Mouse (Mus musculus): ENCODE measurements around the gene Zfp704. TPM values are rescaled to one million over a fixed set of nuclear protein-coding genes. Genes with fewer than 3 reads are reported as not detected.
A peak's percentile ranks its signal among the peaks of the same experiment; 100 is the strongest.

Zfp704 gene
- polyA plus RNA-seq, 1 experiment from 2014 or later, result 9.5 TPM

- Histone ChIP-seq H3K4me1 (ENCODE audit: control insufficient read depth, insufficient read depth, low read length) (0 out of 2 replicates have a peak, but pooled peaks cover 13% of the 10 kb centered on the region), H3K9ac (ENCODE audit: low read length) (no peak overlapping the region), H3K4me3 (replicated peaks; ENCODE audit: low read length) (no peak overlapping the region), H3K36me3 (ENCODE audit: control insufficient read depth, insufficient read depth, low read length) (no peaks in the 10 kb centered on the region), H3K27ac (ENCODE audit: low read length) (no peak overlapping the region), H3K4me2 (ENCODE audit: low read depth, low read length) (no peak overlapping the region), H3K9me3 (replicated peaks; ENCODE audit: control insufficient read depth, low read length) (no peaks in the 10 kb centered on the region; the same call in 1 of the 2 replicates), H3K27me3 (ENCODE audit: control insufficient read depth, insufficient read depth, low read length) (no peaks in the 10 kb centered on the region)
- WGBS, result 90% methylated on average over 2 of the region's 2 CpGs
- peak; percentile 40; the same call in 1 of the 2 replicates for ATAC-seq (ENCODE audit: insufficient read depth, low FRiP score)
Observed at GRCm38 (mm10) chr3:9538510-9538909, 71.4 kb downstream of the Zfp704 start.

DNA sequence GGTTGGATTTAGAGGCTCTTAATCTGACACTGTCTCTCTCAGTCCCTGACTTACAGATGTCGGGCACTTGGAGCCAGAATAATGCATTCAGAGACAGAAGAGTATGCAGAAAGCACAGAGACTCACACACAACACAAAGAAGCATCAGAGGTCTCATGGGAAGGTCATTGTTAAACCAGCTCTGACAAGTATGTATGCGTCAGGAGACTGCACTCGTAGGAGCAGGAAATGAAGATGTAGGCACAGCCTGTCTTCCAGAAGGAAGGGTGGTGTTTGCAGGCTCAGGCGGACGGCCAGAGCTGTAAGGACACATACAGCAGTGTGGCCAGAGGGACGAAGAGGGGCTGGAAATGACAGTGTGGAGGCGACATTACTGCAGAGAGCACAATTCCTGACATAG lies 72.0 kb downstream of the Zfp704 start:
- no peak for ATAC-seq (ENCODE audit: insufficient read depth, low FRiP score)
- H3K36me3 ChIP-seq (ENCODE audit: control insufficient read depth, insufficient read depth, low read length), result no peaks in the 10 kb centered on the region
- WGBS, result 67% methylated on average over 7 of the region's 7 CpGs
- no peaks in the 10 kb centered on the region for H3K27me3 ChIP-seq (ENCODE audit: control insufficient read depth, insufficient read depth, low read length)
- H3K4me3 ChIP-seq (replicated peaks; ENCODE audit: low read length), result no peak overlapping the region
- no peak overlapping the region for H3K4me2 ChIP-seq (ENCODE audit: low read depth, low read length)
- H3K4me1 ChIP-seq (ENCODE audit: control insufficient read depth, insufficient read depth, low read length), result 0 out of 2 replicates have a peak, but pooled peaks cover 13% of the 10 kb centered on the region
- H3K27ac ChIP-seq (ENCODE audit: low read length), result no peak overlapping the region
- no peak overlapping the region for H3K9ac ChIP-seq (ENCODE audit: low read length)
- H3K9me3 ChIP-seq (replicated peaks; ENCODE audit: control insufficient read depth, low read length), result no peaks in the 10 kb centered on the region; the same call in 1 of the 2 replicates

- ATAC-seq (ENCODE audit: insufficient read depth, low FRiP score), result no peak
- no peaks in the 10 kb centered on the region for H3K27me3 ChIP-seq (ENCODE audit: control insufficient read depth, insufficient read depth, low read length)
- no peak overlapping the region for H3K4me3 ChIP-seq (replicated peaks; ENCODE audit: low read length)
- H3K36me3 ChIP-seq (ENCODE audit: control insufficient read depth, insufficient read depth, low read length), result peaks cover 4% of the 10 kb centered on the region; the same call in 1 of the 2 replicates
- H3K9ac ChIP-seq (ENCODE audit: low read length), result no peak overlapping the region
- 81% methylated on average over 9 of the region's 9 CpGs for WGBS
- peaks cover 7% of the 10 kb centered on the region; the same call in 1 of the 2 replicates for H3K9me3 ChIP-seq (replicated peaks; ENCODE audit: control insufficient read depth, low read length)
- no peak overlapping the region for H3K27ac ChIP-seq (ENCODE audit: low read length)
- no peaks in the 10 kb centered on the region for H3K4me1 ChIP-seq (ENCODE audit: control insufficient read depth, insufficient read depth, low read length)
- H3K4me2 ChIP-seq (ENCODE audit: low read depth, low read length), result no peak overlapping the region
Observed at GRCm38 (mm10) chr3:9530097-9530780, 79.6 kb downstream of the Zfp704 start.

DNA sequence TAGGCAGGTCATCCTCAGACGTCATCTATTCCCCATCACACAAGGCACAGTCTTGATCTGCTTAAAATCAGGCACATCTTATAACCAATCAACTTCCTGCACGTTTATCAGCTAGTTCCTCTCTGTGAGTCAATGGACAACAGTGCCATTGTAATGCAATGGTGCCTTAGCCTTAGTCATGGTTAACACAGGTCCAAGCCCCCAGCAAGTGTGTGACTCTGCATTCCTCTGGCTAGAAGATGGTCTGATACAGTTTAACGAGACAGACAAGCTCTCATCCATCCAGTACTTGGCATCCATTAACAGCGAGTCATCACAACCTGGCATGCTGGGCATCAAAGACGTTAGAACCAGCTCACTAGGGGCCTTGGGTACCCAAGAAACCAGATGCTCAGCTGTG lies 85.5 kb downstream of the Zfp704 start:
- WGBS, result 71% methylated on average over 5 of the region's 5 CpGs
- Histone ChIP-seq H3K27ac (ENCODE audit: low read length) (no peak overlapping the region), H3K9ac (ENCODE audit: low read length) (no peak overlapping the region), H3K4me1 (ENCODE audit: control insufficient read depth, insufficient read depth, low read length) (peaks cover 41% of the 10 kb centered on the region), H3K4me2 (ENCODE audit: low read depth, low read length) (no peak overlapping the region), H3K4me3 (replicated peaks; ENCODE audit: low read length) (no peak overlapping the region), H3K27me3 (ENCODE audit: control insufficient read depth, insufficient read depth, low read length) (no peaks in the 10 kb centered on the region), H3K36me3 (ENCODE audit: control insufficient read depth, insufficient read depth, low read length) (no peaks in the 10 kb centered on the region), H3K9me3 (replicated peaks; ENCODE audit: control insufficient read depth, low read length) (no peaks in the 10 kb centered on the region)
- ATAC-seq (ENCODE audit: insufficient read depth, low FRiP score), result no peak

GRCm38 (mm10) chr3:9523081-9523932 lies 86.6 kb downstream of the Zfp704 start:
- no peak for ATAC-seq (ENCODE audit: insufficient read depth, low FRiP score)
- Histone ChIP-seq H3K4me2 (ENCODE audit: low read depth, low read length) (peak overlapping the region; percentile 13; the same call in 1 of the 2 replicates), H3K4me3 (replicated peaks; ENCODE audit: low read length) (no peak overlapping the region), H3K9me3 (replicated peaks; ENCODE audit: control insufficient read depth, low read length) (no peaks in the 10 kb centered on the region), H3K27ac (ENCODE audit: low read length) (peak overlapping the region; percentile 78), H3K9ac (ENCODE audit: low read length) (no peak overlapping the region), H3K4me1 (ENCODE audit: control insufficient read depth, insufficient read depth, low read length) (peaks cover 47% of the 10 kb centered on the region), H3K36me3 (ENCODE audit: control insufficient read depth, insufficient read depth, low read length) (no peaks in the 10 kb centered on the region), H3K27me3 (ENCODE audit: control insufficient read depth, insufficient read depth, low read length) (no peaks in the 10 kb centered on the region)
- WGBS, result 47% methylated on average over 18 of the region's 18 CpGs

DNA sequence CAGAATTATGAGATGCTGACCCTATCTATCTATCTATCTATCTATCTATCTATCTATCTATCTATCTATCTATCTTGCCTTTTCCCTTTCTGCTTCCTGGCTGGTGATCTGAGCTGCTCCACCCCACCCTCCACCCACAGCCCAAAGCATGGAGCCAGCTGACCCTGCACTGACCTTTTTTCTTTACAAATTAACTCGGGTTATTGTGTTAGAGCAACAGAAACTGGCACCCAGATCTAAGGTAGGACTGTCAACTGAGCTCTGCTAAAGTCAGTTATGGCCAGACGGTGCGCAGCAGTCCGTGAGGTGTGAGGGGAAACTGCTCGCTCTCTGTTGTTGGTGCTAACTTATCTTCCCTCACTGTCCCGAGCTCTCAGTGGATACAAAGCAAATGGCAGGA lies 87.9 kb downstream of the Zfp704 start:
- ATAC-seq (ENCODE audit: insufficient read depth, low FRiP score), result no peak
- H3K4me3 ChIP-seq (replicated peaks; ENCODE audit: low read length), result no peak overlapping the region
- 46% methylated on average over 6 of the region's 6 CpGs for WGBS

GRCm38 (mm10) chr3:9520728-9521054 lies 89.2 kb downstream of the Zfp704 start:
- Histone ChIP-seq H3K9me3 (replicated peaks; ENCODE audit: control insufficient read depth, low read length) (no peaks in the 10 kb centered on the region), H3K4me1 (ENCODE audit: control insufficient read depth, insufficient read depth, low read length) (peaks cover 47% of the 10 kb centered on the region), H3K27me3 (ENCODE audit: control insufficient read depth, insufficient read depth, low read length) (no peaks in the 10 kb centered on the region), H3K36me3 (ENCODE audit: control insufficient read depth, insufficient read depth, low read length) (no peaks in the 10 kb centered on the region), H3K9ac (ENCODE audit: low read length) (peak overlapping the region; percentile 21; the same call in 1 of the 2 replicates), H3K4me2 (ENCODE audit: low read depth, low read length) (peak overlapping the region; percentile 40), H3K4me3 (replicated peaks; ENCODE audit: low read length) (no peak overlapping the region), H3K27ac (ENCODE audit: low read length) (peak overlapping the region; percentile 95)
- no peak for ATAC-seq (ENCODE audit: insufficient read depth, low FRiP score)
- 19% methylated on average over 7 of the region's 7 CpGs for WGBS

More for the DNA sequence above, 87.9 kb downstream of the Zfp704 start:
- H3K4me1 ChIP-seq (ENCODE audit: control insufficient read depth, insufficient read depth, low read length), result peaks cover 47% of the 10 kb centered on the region
- no peak overlapping the region for H3K9ac ChIP-seq (ENCODE audit: low read length)
- H3K27ac ChIP-seq (ENCODE audit: low read length), result peak overlapping the region; percentile 78
- no peak overlapping the region for H3K4me2 ChIP-seq (ENCODE audit: low read depth, low read length)
- no peaks in the 10 kb centered on the region for H3K9me3 ChIP-seq (replicated peaks; ENCODE audit: control insufficient read depth, low read length)
- no peaks in the 10 kb centered on the region for H3K36me3 ChIP-seq (ENCODE audit: control insufficient read depth, insufficient read depth, low read length)
- H3K27me3 ChIP-seq (ENCODE audit: control insufficient read depth, insufficient read depth, low read length), result no peaks in the 10 kb centered on the region

DNA sequence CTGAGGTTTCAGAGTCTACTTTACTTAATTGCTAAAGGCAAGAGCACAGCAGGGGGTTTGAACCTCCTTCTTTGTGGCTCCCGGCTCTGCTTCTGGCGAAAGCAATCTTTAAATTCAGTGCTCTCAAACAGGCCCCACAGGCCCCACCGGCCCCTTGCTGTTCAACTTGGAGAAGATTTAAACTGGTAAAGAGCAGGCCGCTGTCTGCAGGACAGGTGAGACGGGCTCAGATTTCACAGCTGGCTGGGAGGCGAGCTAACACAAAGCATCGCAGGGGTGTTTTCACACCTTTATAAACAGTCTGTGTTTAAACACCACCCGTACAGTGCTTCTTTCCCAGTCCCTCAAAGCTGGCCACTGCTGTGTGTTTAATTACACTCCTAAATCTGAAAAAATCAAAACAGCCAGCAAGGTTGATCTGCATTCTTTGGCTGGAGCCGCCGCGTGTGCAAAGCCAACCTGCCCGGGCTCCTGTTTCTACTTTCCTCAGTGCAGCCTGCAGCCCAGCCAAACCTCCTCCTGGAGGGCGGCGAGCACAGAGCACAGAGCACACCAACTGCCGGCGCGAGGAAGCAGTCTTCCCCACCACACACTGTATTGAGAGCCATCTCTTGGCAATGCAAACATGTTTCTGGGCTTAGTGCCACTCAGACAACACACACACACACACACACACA lies 89.7 kb downstream of the Zfp704 start:
- 16% methylated on average over 17 of the region's 17 CpGs for WGBS
- H3K27ac ChIP-seq (ENCODE audit: low read length), result peak overlapping the region; percentile 95

More for the DNA sequence above, 89.7 kb downstream of the Zfp704 start:
- Histone ChIP-seq H3K9ac (ENCODE audit: low read length) (peak overlapping the region; percentile 50), H3K4me1 (ENCODE audit: control insufficient read depth, insufficient read depth, low read length) (peaks cover 47% of the 10 kb centered on the region), H3K36me3 (ENCODE audit: control insufficient read depth, insufficient read depth, low read length) (no peaks in the 10 kb centered on the region), H3K9me3 (replicated peaks; ENCODE audit: control insufficient read depth, low read length) (no peaks in the 10 kb centered on the region), H3K4me2 (ENCODE audit: low read depth, low read length) (peak overlapping the region; percentile 40), H3K27me3 (ENCODE audit: control insufficient read depth, insufficient read depth, low read length) (no peaks in the 10 kb centered on the region), H3K4me3 (replicated peaks; ENCODE audit: low read length) (0 out of 2 replicates have a peak overlapping the region, but pooled peaks have one; percentile 1)
- ATAC-seq (ENCODE audit: insufficient read depth, low FRiP score), result peak; percentile 91

Data from stomach, embryonic 16.5 days (tissue).